Mouse (Mus musculus): ENCODE results near the gene Rnf133. TPM values are rescaled to one million over a fixed set of nuclear protein-coding genes. Genes with fewer than 3 reads are reported as not detected.
A peak's percentile ranks its signal among the peaks of the same experiment; 100 is the strongest.

Gene Rnf133
- polyA plus RNA-seq (2012; rRNA removed) (not detected in 2 replicates), polyA plus RNA-seq (2014; fragmentation: Nextera tagmentation; extraction: Ambion mirVana) (not detected in 2 replicates)

DNA sequence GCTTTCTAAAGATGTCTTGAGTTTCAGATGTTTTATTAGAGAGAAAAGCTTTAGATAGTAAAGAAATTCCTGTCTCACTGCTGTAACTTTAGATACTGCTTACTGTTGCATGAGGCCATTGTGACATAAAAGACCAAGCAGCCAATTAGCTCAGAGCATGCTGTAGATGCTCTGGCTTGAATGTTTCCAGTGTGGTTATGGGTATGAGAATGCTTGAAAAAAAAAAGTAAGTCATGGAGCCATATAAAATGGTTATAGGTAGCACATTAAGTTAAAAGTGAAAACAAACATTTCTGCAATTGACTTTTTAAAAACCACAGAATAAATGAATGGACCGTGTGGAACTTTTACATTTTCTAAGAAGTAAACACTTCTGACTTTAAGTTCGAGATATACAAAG lies at the start of gene Rnf133:
Rnf133 (minus strand) TSS at position 101 of the 400 bp plus-strand sequence.
- Histone ChIP-seq H3K36me3 (ENCODE audit: control insufficient read depth, insufficient read depth, low read length) (no peaks in the 10 kb centered on the region), H3K4me2 (replicated peaks; ENCODE audit: low read depth, low read length, severe bottlenecking) (no peak within 1 kb of the TSS), H3K27ac (replicated peaks; ENCODE audit: low read depth, low read length) (no peak within 1 kb of the TSS), H3K9me3 (ENCODE audit: control insufficient read depth, low read length) (no peaks in the 10 kb centered on the region), H3K4me1 (ENCODE audit: control insufficient read depth, insufficient read depth, low read length) (no peaks in the 10 kb centered on the region), H3K27me3 (ENCODE audit: control insufficient read depth, insufficient read depth, low read length) (no peaks in the 10 kb centered on the region), H3K9ac (ENCODE audit: low read depth, low read length, severe bottlenecking) (no peak within 1 kb of the TSS), H3K4me3 (replicated peaks; ENCODE audit: low read length) (no peak within 1 kb of the TSS)
- no peak for DNase-seq (ENCODE audit: low spot score)
- WGBS, result 80% methylated on average over 2 of the region's 2 CpGs
- no peak for TF ChIP-seq POLR2A (IDR thresholded peaks at IDR 0.05; ENCODE audit: borderline replicate concordance, extremely low read depth, insufficient read depth, insufficient read length)
- no peak for ATAC-seq (ENCODE audit: low FRiP score, low read depth)

GRCm38 (mm10) chr6:23678172-23678571 lies 28.1 kb upstream of the Rnf133 start:
- WGBS, result 64% methylated on average over 1 of the region's 1 CpGs
- no peak for TF ChIP-seq POLR2A (IDR thresholded peaks at IDR 0.05; ENCODE audit: borderline replicate concordance, extremely low read depth, insufficient read depth, insufficient read length)
- Histone ChIP-seq H3K4me1 (ENCODE audit: control insufficient read depth, insufficient read depth, low read length) (no peaks in the 10 kb centered on the region), H3K36me3 (ENCODE audit: control insufficient read depth, insufficient read depth, low read length) (no peaks in the 10 kb centered on the region), H3K4me3 (replicated peaks; ENCODE audit: low read length) (no peak overlapping the region), H3K27ac (replicated peaks; ENCODE audit: low read depth, low read length) (no peak overlapping the region), H3K9me3 (ENCODE audit: control insufficient read depth, low read length) (no peaks in the 10 kb centered on the region), H3K4me2 (replicated peaks; ENCODE audit: low read depth, low read length, severe bottlenecking) (no peak overlapping the region), H3K9ac (ENCODE audit: low read depth, low read length, severe bottlenecking) (no peak overlapping the region), H3K27me3 (ENCODE audit: control insufficient read depth, insufficient read depth, low read length) (no peaks in the 10 kb centered on the region)
- ATAC-seq (ENCODE audit: low FRiP score, low read depth), result no peak
- no peak for DNase-seq (ENCODE audit: low spot score)

DNA sequence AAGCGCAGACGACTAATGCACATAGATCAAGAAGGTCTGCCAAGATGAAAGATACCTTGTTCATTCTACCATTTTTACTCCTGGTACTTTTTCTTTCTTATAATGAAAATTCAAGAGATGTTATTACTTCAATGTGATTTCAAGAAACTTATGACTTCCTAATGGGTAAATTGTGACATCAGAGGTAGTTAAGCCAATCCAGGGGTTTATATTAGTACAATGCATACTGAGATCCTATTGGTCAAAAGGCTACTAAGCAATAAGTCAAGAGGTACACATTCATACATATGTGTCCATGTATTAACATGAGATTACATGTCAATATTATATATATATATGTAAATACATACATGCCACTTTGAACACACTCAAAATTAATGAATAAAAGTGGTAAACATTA lies 4.9 kb upstream of the Rnf133 start, which contains the start of gene Rnf148:
Rnf148 (minus strand) TSS at position 101 of the 400 bp plus-strand sequence.
- Histone ChIP-seq H3K9ac (ENCODE audit: low read depth, low read length, severe bottlenecking) (no peak within 1 kb of the TSS), H3K4me1 (ENCODE audit: control insufficient read depth, insufficient read depth, low read length) (no peaks in the 10 kb centered on the region), H3K9me3 (ENCODE audit: control insufficient read depth, low read length) (no peaks in the 10 kb centered on the region), H3K27ac (replicated peaks; ENCODE audit: low read depth, low read length) (no peak within 1 kb of the TSS), H3K36me3 (ENCODE audit: control insufficient read depth, insufficient read depth, low read length) (no peaks in the 10 kb centered on the region), H3K27me3 (ENCODE audit: control insufficient read depth, insufficient read depth, low read length) (no peaks in the 10 kb centered on the region), H3K4me2 (replicated peaks; ENCODE audit: low read depth, low read length, severe bottlenecking) (no peak within 1 kb of the TSS), H3K4me3 (replicated peaks; ENCODE audit: low read length) (no peak within 1 kb of the TSS)
- ATAC-seq (ENCODE audit: low FRiP score, low read depth) (no peak), DNase-seq (ENCODE audit: low spot score) (no peak)
- no peak for TF ChIP-seq POLR2A (IDR thresholded peaks at IDR 0.05; ENCODE audit: borderline replicate concordance, extremely low read depth, insufficient read depth, insufficient read length)
- 92% methylated on average over 2 of the region's 2 CpGs for WGBS

DNA sequence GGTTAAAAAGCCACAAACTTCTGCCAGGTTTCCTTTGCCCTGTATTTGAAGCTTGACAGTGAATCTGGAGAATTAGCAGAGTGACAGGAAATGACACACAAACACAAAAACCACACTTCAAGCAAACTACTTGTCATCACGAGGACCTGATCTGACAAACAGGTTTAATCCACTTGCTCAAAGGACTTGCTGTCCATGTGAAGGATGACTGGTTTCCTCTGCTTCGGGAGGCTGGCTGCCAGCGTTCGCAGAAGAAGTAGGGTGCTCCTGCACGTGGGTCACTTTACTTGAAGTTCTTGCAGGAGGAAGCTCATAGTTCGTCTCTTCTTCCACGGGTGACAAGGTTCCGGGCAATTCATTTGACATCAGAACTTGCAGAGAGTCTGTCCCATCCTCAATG lies 1.4 kb downstream of the Rnf133 start:
- Histone ChIP-seq H3K27ac (replicated peaks; ENCODE audit: low read depth, low read length) (no peak overlapping the region), H3K9me3 (ENCODE audit: control insufficient read depth, low read length) (no peaks in the 10 kb centered on the region), H3K36me3 (ENCODE audit: control insufficient read depth, insufficient read depth, low read length) (no peaks in the 10 kb centered on the region), H3K4me2 (replicated peaks; ENCODE audit: low read depth, low read length, severe bottlenecking) (no peak overlapping the region), H3K27me3 (ENCODE audit: control insufficient read depth, insufficient read depth, low read length) (no peaks in the 10 kb centered on the region), H3K4me1 (ENCODE audit: control insufficient read depth, insufficient read depth, low read length) (no peaks in the 10 kb centered on the region), H3K9ac (ENCODE audit: low read depth, low read length, severe bottlenecking) (no peak overlapping the region), H3K4me3 (replicated peaks; ENCODE audit: low read length) (no peak overlapping the region)
- TF ChIP-seq POLR2A (IDR thresholded peaks at IDR 0.05; ENCODE audit: borderline replicate concordance, extremely low read depth, insufficient read depth, insufficient read length), result no peak
- ATAC-seq (ENCODE audit: low FRiP score, low read depth) (no peak), DNase-seq (ENCODE audit: low spot score) (no peak)
- WGBS, result 84% methylated on average over 8 of the region's 8 CpGs

DNA sequence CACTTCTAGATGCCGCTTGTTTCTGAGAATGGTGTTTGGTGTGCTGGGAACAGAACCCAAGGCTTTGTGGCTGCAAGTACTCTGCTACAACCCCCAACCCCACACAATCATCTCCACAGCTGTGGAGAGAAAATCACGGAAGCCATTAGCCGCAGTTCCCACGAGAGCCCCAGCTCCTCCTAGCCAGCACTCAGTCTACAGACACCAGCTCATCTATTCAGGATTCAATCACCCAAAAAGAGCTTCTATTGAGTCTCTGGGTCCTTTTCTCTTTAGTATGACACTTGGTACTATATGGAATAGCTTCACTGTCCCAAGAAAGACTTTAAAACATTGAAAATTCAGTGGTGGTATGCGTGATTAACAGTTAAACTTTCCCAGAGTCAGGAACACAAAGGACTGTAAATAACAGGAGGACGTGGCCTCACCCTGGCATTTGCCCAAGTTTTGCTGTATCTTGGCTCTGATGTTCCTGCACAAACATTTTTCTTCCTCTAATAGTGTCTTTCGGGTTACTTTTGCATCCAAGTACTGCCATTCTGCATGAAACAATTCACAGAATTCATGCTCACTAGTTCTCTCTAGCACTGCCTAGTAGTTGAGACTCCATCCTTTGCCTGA lies 2.4 kb downstream of the Rnf133 start:
- Histone ChIP-seq H3K9ac (ENCODE audit: low read depth, low read length, severe bottlenecking) (no peak overlapping the region), H3K4me2 (replicated peaks; ENCODE audit: low read depth, low read length, severe bottlenecking) (no peak overlapping the region), H3K27me3 (ENCODE audit: control insufficient read depth, insufficient read depth, low read length) (no peaks in the 10 kb centered on the region), H3K27ac (replicated peaks; ENCODE audit: low read depth, low read length) (no peak overlapping the region), H3K36me3 (ENCODE audit: control insufficient read depth, insufficient read depth, low read length) (no peaks in the 10 kb centered on the region), H3K9me3 (ENCODE audit: control insufficient read depth, low read length) (no peaks in the 10 kb centered on the region), H3K4me3 (replicated peaks; ENCODE audit: low read length) (no peak overlapping the region), H3K4me1 (ENCODE audit: control insufficient read depth, insufficient read depth, low read length) (no peaks in the 10 kb centered on the region)
- DNase-seq (ENCODE audit: low spot score) (peak; percentile 12), ATAC-seq (ENCODE audit: low FRiP score, low read depth) (no peak)
- TF ChIP-seq POLR2A (IDR thresholded peaks at IDR 0.05; ENCODE audit: borderline replicate concordance, extremely low read depth, insufficient read depth, insufficient read length), result no peak
- 71% methylated on average over 7 of the region's 7 CpGs for WGBS
